Comparison of ENCODE assay signal across 27 mouse cellular contexts in the genomic region with DNA sequence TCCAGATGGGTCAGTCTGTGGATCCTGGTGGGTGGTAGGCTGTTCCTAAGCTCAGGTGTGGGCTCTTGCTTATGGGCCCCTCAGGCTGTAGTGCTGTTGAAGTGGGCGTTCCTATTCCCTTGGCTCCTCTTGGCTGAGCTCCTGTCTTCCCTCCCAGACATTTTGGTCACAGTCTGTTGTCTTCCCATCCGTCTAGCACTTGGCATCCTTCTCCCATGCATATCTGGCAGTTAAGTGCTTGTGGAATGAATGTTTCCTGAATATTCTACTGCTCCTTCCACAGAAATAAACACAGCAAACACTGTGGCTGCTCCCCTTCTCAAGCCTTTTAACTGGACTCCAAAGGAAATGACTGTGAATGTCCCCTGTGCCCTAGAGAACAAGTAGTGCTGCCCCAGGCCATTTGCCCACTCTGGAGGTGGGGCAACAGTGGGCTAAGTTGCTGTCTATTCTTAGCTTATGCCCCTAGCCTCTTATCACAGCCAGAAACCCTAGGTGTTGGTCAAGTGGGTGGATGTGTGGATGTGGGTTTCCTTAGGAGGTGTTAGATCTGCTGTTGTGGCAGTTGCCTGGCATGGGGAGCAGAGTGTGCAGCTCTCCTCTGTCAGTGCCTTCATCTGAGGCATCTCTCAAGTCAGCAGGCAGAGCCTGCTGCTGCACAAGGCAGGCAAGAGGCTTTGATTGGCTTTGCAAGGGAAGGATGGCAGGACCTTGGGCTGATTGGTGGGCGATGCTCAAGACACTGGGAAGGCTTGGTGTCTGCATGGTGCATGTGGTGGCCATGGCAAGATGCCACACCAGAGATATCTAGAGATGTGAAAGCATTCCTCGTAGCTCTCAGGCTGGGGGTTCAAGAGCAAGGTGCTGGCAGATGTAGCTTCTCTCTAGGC. TPM values are rescaled to one million over a fixed set of nuclear protein-coding genes. Genes with fewer than 3 reads are reported as not detected.
DNase-seq lines count a peak whose midpoint lies in the region; ATAC-seq and TF ChIP-seq lines count a peak whose summit lies in the region.
"Had no signal": no experiment of that assay in that cellular context is flagged by ENCODE, and none has a peak within 500 bp of the region (broad histone marks: within the 10 kb centered on the region; RNA-seq: fewer than 3 reads in every experiment).

No protein-coding gene starts in this region.

- WGBS in heart, postnatal 0 days, result 53% methylated on average over 4 of the region's 4 CpGs
- WGBS in midbrain, embryonic 14.5 days, result 91% methylated on average over 4 of the region's 4 CpGs

- H3K4me2 ChIP-seq in heart, postnatal 0 days (ENCODE audit: low read depth, low read length), result no peak overlapping the region
- no peak overlapping the region for H3K4me2 ChIP-seq in midbrain, embryonic 14.5 days (ENCODE audit: low read length)
- H3K4me2 ChIP-seq: embryonic facial prominence, embryonic 13.5 days; forebrain, embryonic 12.5 days; heart, embryonic 12.5 days; limb, embryonic 15.5 days; liver, embryonic 15.5 days; midbrain, embryonic 13.5 days; neural tube, embryonic 12.5 days had no signal

- H3K27me3 ChIP-seq in heart, postnatal 0 days (ENCODE audit: control insufficient read depth, insufficient read depth, low read length), result no peaks in the 10 kb centered on the region
- H3K27me3 ChIP-seq in midbrain, embryonic 14.5 days (ENCODE audit: control insufficient read depth, insufficient read depth, low read length), result no peaks in the 10 kb centered on the region
- H3K27me3 ChIP-seq: embryonic facial prominence, embryonic 13.5 days; forebrain, embryonic 12.5 days; heart, embryonic 12.5 days; limb, embryonic 15.5 days; liver, embryonic 15.5 days; midbrain, embryonic 13.5 days; neural tube, embryonic 12.5 days had no signal

- H3K4me1 ChIP-seq in heart, postnatal 0 days (ENCODE audit: control insufficient read depth, insufficient read depth), result peaks cover 22% of the 10 kb centered on the region; the same call in 1 of the 2 replicates
- H3K4me1 ChIP-seq in midbrain, embryonic 14.5 days (ENCODE audit: control insufficient read depth, insufficient read depth, low read length), result no peaks in the 10 kb centered on the region; the same call in 1 of the 2 replicates

- no peak overlapping the region for H3K9ac ChIP-seq in heart, postnatal 0 days (replicated peaks; ENCODE audit: low read depth, low read length)
- no peak overlapping the region for H3K9ac ChIP-seq in midbrain, embryonic 14.5 days (replicated peaks; ENCODE audit: low read length)
- H3K9ac ChIP-seq: embryonic facial prominence, embryonic 13.5 days; forebrain, embryonic 12.5 days; heart, embryonic 12.5 days; limb, embryonic 15.5 days; liver, embryonic 15.5 days; midbrain, embryonic 13.5 days; neural tube, embryonic 12.5 days had no signal

- DNase-seq in heart, postnatal 0 days (ENCODE audit: low spot score), result no peak
- no peak for DNase-seq in heart, postnatal 14 days
- peak; percentile 63 for DNase-seq in right cerebral cortex, adult 18-20 months
- DNase-seq in right cerebral cortex, postnatal 14 days, result no peak
- peak; percentile 56 to 70 for DNase-seq in frontal cortex, adult 2 months (ENCODE audit: extremely low spot score in 1 of 2, low spot score in 1 of 2)
- DNase-seq in thymus, postnatal 0 days (ENCODE audit: low spot score), result no peak
- no peak for DNase-seq in midbrain, embryonic 14.5 days
- DNase-seq: adrenal gland, adult 8-10 months; cerebellum, adult 18-20 months; cerebellum, postnatal 14 days; kidney, adult 18-20 months; layer of hippocampus, adult 9-11 months; retina, postnatal 1 day; thymus, postnatal 25 days had no signal

- no peak overlapping the region for H3K4me3 ChIP-seq in heart, postnatal 0 days (ENCODE audit: low read depth, low read length)
- no peak overlapping the region for H3K4me3 ChIP-seq in midbrain, embryonic 14.5 days (replicated peaks; ENCODE audit: low read depth, low read length)
- H3K4me3 ChIP-seq: embryonic facial prominence, embryonic 13.5 days; erythroblast, embryonic 14.5 days; forebrain, embryonic 12.5 days; heart, embryonic 12.5 days; hindbrain, embryonic 10.5 days; limb, embryonic 15.5 days; liver, embryonic 15.5 days; midbrain, embryonic 13.5 days; neural tube, embryonic 12.5 days had no signal

- H3K27ac ChIP-seq in heart, postnatal 0 days (ENCODE audit: low read depth), result no peak overlapping the region
- no peak overlapping the region for H3K27ac ChIP-seq in midbrain, embryonic 14.5 days (replicated peaks; ENCODE audit: low read depth, low read length)
- H3K27ac ChIP-seq: embryonic facial prominence, embryonic 13.5 days; forebrain, embryonic 12.5 days; hindbrain, embryonic 10.5 days; hindbrain, postnatal 0 days; kidney, postnatal 0 days; limb, embryonic 15.5 days; liver, embryonic 15.5 days; midbrain, embryonic 13.5 days; neural tube, embryonic 12.5 days had no signal

- intact Hi-C loops in heart, postnatal 14 days (cut with DNase I), result no loop called here

- TF ChIP-seq EP300 in heart, postnatal 0 days (IDR thresholded peaks at IDR 0.05; ENCODE audit: low read depth), result no peak

- ATAC-seq in heart, postnatal 0 days (ENCODE audit: insufficient read depth, low read depth), result 0 out of 2 replicates have a peak, but pooled peaks have one; percentile 28
- peak; percentile 60 for ATAC-seq in megakaryocyte-erythroid progenitor cell, adult 5-6 weeks (replicated peaks; ENCODE audit: low FRiP score, low TSS enrichment, poor library complexity, severe bottlenecking)
- no peak for ATAC-seq in midbrain, embryonic 14.5 days (ENCODE audit: low FRiP score, low TSS enrichment)
- ATAC-seq: activated CD4-positive, CD25-positive, alpha-beta regulatory T cell, adult 4 months; hindbrain, postnatal 0 days; midbrain, embryonic 13.5 days had no signal

- H3K9me3 ChIP-seq in heart, postnatal 0 days (replicated peaks; ENCODE audit: control insufficient read depth, low read length), result no peaks in the 10 kb centered on the region
- H3K9me3 ChIP-seq in midbrain, embryonic 14.5 days (ENCODE audit: control insufficient read depth, low read length), result no peaks in the 10 kb centered on the region
- H3K9me3 ChIP-seq: embryonic facial prominence, embryonic 13.5 days; forebrain, embryonic 12.5 days; heart, embryonic 12.5 days; hindbrain, embryonic 10.5 days; limb, embryonic 15.5 days; liver, embryonic 15.5 days; midbrain, embryonic 13.5 days; neural tube, embryonic 12.5 days had no signal

- TF ChIP-seq CTCF in heart, postnatal 0 days (IDR thresholded peaks at IDR 0.05; ENCODE audit: low read depth), result no peak

- no peaks in the 10 kb centered on the region for H3K36me3 ChIP-seq in heart, postnatal 0 days (replicated peaks; ENCODE audit: control insufficient read depth, insufficient read depth, low read length)
- H3K36me3 ChIP-seq in midbrain, embryonic 14.5 days (ENCODE audit: control insufficient read depth, insufficient read depth, low read length), result no peaks in the 10 kb centered on the region
- H3K36me3 ChIP-seq: embryonic facial prominence, embryonic 13.5 days; forebrain, embryonic 12.5 days; heart, embryonic 12.5 days; hindbrain, embryonic 10.5 days; limb, embryonic 15.5 days; liver, embryonic 15.5 days; midbrain, embryonic 13.5 days; neural tube, embryonic 12.5 days had no signal

RNA-seq across cellular contexts. Expression of a gene that starts 24.2 kb away (rescaled TPM):
- 21.0 and 38.2 TPM in 2 replicates for total RNA-seq in heart, postnatal 0 days (2014; rRNA removed; ENCODE audit: low replicate concordance)
- 6.1 TPM in 2 replicates for polyA plus RNA-seq in heart, postnatal 0 days (2015; fragmentation: Nextera tagmentation; extraction: Ambion mirVana)
- 10 to 100 TPM; 47.7 to 49.8 TPM for total RNA-seq in heart, postnatal 14 days (2021)
- 51.9 and 67.9 TPM in 2 replicates for polyA plus RNA-seq in frontal cortex, adult 2 months (2012; rRNA removed)
- total RNA-seq in megakaryocyte-erythroid progenitor cell, adult 5-6 weeks (2014; fragmentation: Nextera tagmentation), result 29.5 and 35.0 TPM in 2 replicates
- total RNA-seq in megakaryocyte-erythroid progenitor cell, adult 5-6 weeks (2017), result 12.8 and 21.7 TPM in 2 replicates
- polyA plus RNA-seq in thymus, postnatal 0 days (2015; fragmentation: Nextera tagmentation; extraction: Ambion mirVana), result 1.3 and 1.6 TPM in 2 replicates
- polyA plus RNA-seq in midbrain, embryonic 14.5 days (2014; fragmentation: Nextera tagmentation; extraction: Ambion mirVana), result 82.3 and 89.6 TPM in 2 replicates

Comparison
In these comparisons a context has a peak if more than half of its experiments do, and no peak if none do; other contexts are left out.
1. DNase-seq: peak in right cerebral cortex, adult 18-20 months (single experiment) and frontal cortex, adult 2 months (2 of 2); none in heart, postnatal 0 days (single experiment), heart, postnatal 14 days (0 of 2), right cerebral cortex, postnatal 14 days (single experiment), thymus, postnatal 0 days (single experiment) and midbrain, embryonic 14.5 days (single experiment).